Mouse (Mus musculus) heart, adult 9 months (tissue): ENCODE data around the gene Ell3.
"Not testable (repeated sequence)": the region's sequence is repeated elsewhere in the genome, so short reads cannot be mapped to it uniquely, and the experiment has no call there.

Experiments used
- DNase-seq, 2 experiments: peaks; one replicate each; pipeline ENCODE4 v3.0.0; 2022; ENCODE audit warnings: low spot score in 2 of 2

The Ell3 gene

GRCm38 (mm10) chr2:121444178-121444577 lies at the start of gene Ell3:
TSS of gene Ell3 (minus strand) at chr2:121444278.
- no peak for DNase-seq

DNA sequence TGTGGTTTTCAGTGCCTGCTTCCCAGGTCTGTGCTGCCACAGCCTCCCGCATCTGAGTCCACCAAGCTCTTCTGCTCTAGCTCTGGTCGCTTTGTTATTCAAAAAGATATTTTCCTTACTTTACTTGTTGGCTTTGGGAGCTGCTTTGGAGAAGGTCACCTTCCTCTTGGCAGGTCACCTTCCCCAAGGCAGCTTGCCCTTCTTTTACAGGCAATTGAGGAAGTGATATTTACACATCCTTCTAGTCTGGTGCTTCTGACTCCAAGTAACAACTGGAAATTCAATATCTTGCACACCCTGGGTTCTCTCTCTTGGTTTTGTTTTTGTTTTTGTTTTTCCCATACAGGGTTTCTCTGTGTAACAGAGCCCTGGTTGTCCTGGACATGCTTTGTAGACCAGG lies 40.3 kb upstream of the Ell3 start:
- DNase-seq: not testable (repeated sequence)

DNA sequence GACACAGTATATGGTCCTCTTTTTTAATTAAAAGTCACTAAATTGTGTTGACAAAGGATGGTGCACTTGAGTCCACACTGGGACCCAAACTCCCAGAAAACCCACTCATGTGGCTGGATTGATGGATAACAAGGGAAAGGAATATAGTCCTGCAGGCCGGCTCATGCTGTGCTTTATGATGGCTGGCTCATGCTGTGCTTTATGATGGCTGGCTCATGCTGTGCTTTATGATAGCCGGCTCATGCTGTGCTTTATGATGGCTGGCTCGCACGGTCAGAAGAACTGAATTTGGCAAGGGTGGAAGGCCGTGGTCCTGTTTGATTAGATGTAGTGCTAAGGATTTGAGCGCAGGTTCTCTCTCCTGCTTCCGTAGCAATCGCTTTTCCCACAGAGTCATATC lies 39.5 kb upstream of the Ell3 start:
- no peak for DNase-seq

DNA sequence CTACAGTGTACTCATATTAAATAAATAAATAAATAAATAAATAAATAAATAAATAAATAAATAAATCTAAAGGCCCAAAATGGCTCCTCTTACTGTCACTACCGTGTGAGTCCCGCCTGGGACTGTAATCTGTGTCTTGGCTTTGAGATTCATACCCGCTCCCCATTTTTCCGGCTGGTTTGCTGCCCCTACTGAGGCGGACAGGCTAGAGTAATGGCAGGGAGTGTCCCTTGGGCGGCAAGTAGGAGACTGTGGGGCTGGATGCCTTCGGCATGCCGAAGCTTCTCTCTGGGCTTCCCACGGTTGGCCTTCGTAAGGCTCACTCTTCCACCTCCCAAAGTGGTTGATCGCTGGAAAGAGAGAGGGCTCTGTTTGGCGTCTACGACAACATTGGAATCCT lies 36.8 kb upstream of the Ell3 start:
- not testable (repeated sequence) for DNase-seq

GRCm38 (mm10) chr2:121480498-121480897 lies 36.4 kb upstream of the Ell3 start:
- DNase-seq: no peak

GRCm38 (mm10) chr2:121477491-121478266 lies 33.6 kb upstream of the Ell3 start:
- DNase-seq: no peak

GRCm38 (mm10) chr2:121475306-121475705 lies 31.2 kb upstream of the Ell3 start:
- not testable (repeated sequence) for DNase-seq

DNA sequence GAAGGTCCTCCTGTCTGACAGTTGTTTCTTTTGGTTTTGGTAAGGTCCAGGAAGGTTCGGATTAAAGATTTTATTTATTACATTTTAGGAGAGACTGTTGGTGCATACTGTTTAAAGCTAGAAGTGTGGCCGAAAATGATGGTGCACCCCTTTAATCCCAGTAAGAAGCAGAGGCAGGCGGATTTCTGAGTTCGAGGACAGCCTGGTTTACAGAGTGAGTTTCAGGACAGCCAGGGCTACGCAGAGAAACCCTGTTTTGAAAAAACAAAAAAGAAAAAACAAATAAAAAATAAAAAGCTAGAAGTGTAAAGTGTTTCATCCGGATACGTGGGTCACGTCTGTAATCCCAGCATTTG lies 30.1 kb upstream of the Ell3 start:
- no peak for DNase-seq

DNA sequence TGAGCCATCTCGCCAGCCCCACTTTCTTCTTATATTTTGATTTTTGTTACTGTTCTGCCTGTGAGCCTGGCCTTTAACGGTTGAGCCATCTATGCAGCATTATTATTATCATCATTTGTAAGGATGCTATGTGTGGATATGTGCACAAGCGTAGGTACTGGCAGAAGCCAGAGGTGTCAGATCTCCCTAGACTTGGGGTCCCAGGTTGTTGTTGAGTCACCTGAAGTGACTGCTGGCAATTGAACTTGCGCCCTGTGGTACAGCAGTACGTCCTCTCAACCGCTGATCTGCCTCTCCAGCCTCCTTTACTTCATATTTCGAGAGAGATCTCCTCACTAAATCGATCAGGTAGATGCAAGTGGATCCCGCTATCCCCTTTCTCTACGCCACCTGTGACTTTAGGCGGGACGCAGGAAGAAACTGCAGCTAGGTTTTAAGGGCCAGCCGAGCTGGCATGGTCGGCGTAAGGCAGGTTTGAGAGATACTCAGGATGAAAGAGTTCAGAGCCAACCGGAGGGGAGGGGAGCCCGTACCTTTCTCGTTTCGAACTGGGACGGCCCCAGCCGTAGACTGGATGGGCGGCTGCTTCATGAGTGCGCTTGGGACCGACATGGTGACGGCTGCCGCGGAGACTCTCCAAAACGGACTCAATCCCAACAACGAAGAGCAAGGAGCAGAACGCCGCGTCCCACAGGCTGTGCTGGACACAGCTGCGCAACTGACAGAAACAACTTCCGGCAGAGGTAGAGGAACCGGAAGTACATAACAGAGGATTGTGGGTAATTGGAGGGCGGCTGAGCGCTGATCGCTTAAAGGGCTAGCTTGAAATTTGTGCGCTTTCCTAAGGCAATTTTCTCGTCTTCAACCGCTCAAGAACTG lies 29.5 kb upstream of the Ell3 start, which contains the start of gene Mfap1b:
Mfap1b (minus strand) TSS at position 767 of the 879 bp plus-strand sequence.
- peak; percentile 82 to 86 for DNase-seq

DNA sequence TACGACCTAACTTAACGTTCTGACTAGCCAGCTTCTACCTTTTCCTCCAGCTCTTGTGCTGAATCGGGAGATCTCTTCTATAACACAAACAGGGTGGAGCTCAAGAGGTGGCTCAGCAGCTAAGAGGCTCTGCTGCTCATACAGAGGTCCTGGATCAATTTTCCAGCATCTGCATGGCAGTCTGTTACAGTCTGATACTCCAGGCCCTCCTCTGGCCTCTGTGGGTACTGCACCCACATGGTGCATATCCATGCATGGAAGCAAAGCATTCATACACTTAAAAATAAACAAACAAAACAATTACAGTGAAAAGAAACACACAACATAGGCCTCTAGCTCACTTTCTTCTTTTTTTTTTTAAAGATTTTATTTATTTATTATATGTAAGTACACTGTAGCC lies 28.7 kb upstream of the Ell3 start:
- not testable (repeated sequence) for DNase-seq

DNA sequence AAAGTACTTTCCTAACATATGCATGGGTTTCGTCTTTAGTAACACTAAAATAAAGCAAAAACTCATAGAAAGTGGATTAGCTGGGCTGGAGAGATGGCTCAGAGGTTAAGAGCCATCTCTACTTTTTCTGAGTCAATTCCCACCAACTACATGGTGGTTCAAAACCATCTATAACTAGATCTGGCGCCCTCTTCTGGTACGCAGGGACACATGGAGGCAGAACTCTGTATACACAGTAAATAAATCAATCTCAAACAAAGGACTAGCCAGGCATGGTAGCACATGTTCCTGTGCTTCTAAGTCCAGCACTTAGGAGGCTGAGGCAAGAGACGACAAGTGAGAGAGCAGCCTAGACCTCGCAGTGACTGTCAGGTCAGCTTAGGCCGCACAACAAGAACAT lies 24.9 kb upstream of the Ell3 start:
- DNase-seq: not testable (repeated sequence)

- no peak for DNase-seq
Measured at GRCm38 (mm10) chr2:121460071-121460470, 16.0 kb upstream of the Ell3 start.

- DNase-seq: peak; percentile 77 to 79
Measured at GRCm38 (mm10) chr2:121456692-121457642, 12.9 kb upstream of the Ell3 start, which contains the start of gene Serinc4. TSS of gene Serinc4 (minus strand) at chr2:121456781.

DNA sequence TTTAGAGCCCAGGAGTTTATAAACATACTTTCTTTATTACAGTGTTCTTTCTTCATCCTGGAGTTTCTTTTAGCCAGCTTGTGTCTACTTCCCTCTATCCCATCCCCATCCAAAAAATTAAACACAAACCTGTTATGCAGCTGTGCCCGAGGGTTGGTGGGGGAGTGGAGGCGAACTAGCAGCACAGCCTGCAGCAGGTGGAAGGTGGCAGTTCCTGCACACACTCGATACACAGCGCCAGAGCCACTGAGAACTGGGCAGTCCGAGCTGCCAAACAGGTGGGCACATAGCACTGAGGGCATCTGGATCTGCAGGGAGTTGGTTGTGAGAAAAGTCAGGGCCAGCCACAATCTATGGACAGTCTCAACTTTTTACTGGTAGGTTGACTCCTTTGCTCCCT lies 11.5 kb upstream of the Ell3 start:
- DNase-seq: no peak

DNA sequence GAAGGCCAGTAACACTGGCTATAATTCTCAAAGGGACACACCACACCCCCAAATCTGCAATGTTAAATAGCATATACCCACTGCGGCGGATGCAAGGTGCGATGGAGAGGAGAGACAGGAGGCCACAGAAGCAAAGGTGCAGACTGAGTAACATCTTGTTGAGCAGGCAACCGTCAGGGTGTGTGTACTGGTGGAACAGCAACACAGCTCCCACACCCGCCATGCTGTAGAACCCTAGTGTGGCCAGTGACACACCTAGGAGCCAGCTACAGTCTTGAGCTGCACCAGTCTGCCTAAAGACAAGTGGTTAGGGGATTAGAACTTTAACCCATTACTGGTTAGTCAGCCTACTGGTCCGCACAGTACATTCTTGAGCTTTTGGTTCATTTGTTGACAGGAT lies 9.8 kb upstream of the Ell3 start:
- DNase-seq: no peak

- no peak for DNase-seq
Measured at GRCm38 (mm10) chr2:121452990-121453389, 8.9 kb upstream of the Ell3 start, which contains the start of gene Hypk. TSS of gene Hypk (plus strand) at chr2:121453290.

- DNase-seq: no peak
Measured at GRCm38 (mm10) chr2:121452361-121452760, 8.3 kb upstream of the Ell3 start.

GRCm38 (mm10) chr2:121450093-121450492 lies 6.0 kb upstream of the Ell3 start:
- peak; percentile 40 to 49 for DNase-seq

GRCm38 (mm10) chr2:121449545-121450011 lies 5.5 kb upstream of the Ell3 start:
- peak in 1 of 2 experiments; percentile 44 for DNase-seq

- DNase-seq: peak; percentile 100
Measured at GRCm38 (mm10) chr2:121448739-121449535, 4.9 kb upstream of the Ell3 start, which contains the start of gene Serf2. TSS of gene Serf2 (plus strand) at chr2:121449195.
